Mouse (Mus musculus) frontal cortex, postnatal 36 days (tissue): ENCODE measurements at regions not wholly inside any gene's neighbourhood (a gene's known extent, or its start where the extent isn't known, plus 50 kb on each side); places are given as distances from the start of the nearest gene placed in this dataset.

ENCODE experiments used
- DNase-seq, 2 experiments: peaks; one replicate each; pipeline ENCODE4 v3.0.0; 2022; ENCODE audit warnings: low spot score in 2 of 2

GRCm38 (mm10) chr3:102316151-102316550 lies 111.7 kb upstream of the Vangl1 start:
- no peak for DNase-seq

GRCm38 (mm10) chr3:102311482-102312225 lies 107.2 kb upstream of the Vangl1 start:
- DNase-seq, result no peak

GRCm38 (mm10) chr3:102310243-102310642 lies 105.8 kb upstream of the Vangl1 start:
- no peak for DNase-seq

GRCm38 (mm10) chr3:102309756-102310155 lies 105.3 kb upstream of the Vangl1 start:
- peak; percentile 54 to 66 for DNase-seq

GRCm38 (mm10) chr3:102307656-102308055 lies 103.2 kb upstream of the Vangl1 start:
- no peak for DNase-seq

GRCm38 (mm10) chr3:102292385-102292784 lies 87.9 kb upstream of the Vangl1 start:
- no peak for DNase-seq

GRCm38 (mm10) chr3:102281983-102282382 lies 77.5 kb upstream of the Vangl1 start:
- DNase-seq, result no peak

- no peak for DNase-seq
Measured at GRCm38 (mm10) chr3:102276758-102277157, 72.3 kb upstream of the Vangl1 start.

- no peak for DNase-seq
Measured at GRCm38 (mm10) chr3:102276283-102276682, 71.8 kb upstream of the Vangl1 start.

GRCm38 (mm10) chr3:102275256-102276022 lies 70.9 kb upstream of the Vangl1 start:
- no peak for DNase-seq

GRCm38 (mm10) chr3:102270779-102271178 lies 66.3 kb upstream of the Vangl1 start:
- DNase-seq, result no peak

GRCm38 (mm10) chr3:102270257-102270656 lies 65.8 kb upstream of the Vangl1 start:
- no peak for DNase-seq

GRCm38 (mm10) chr3:102266136-102266535 lies 61.6 kb upstream of the Vangl1 start:
- no peak for DNase-seq

GRCm38 (mm10) chr3:102265146-102265545 lies 60.7 kb upstream of the Vangl1 start:
- no peak for DNase-seq

GRCm38 (mm10) chr3:102263326-102263725 lies 58.8 kb upstream of the Vangl1 start:
- no peak for DNase-seq

GRCm38 (mm10) chr3:102262665-102263064 lies 58.2 kb upstream of the Vangl1 start:
- no peak for DNase-seq

GRCm38 (mm10) chr3:102261517-102261916 lies 57.0 kb upstream of the Vangl1 start:
- DNase-seq, result no peak
